Mouse (Mus musculus): ENCODE measurements around the gene Mansc4.

- TF ChIP-seq POLR2A (IDR thresholded peaks at IDR 0.05; ENCODE audit: insufficient read length, low read depth) (no peak), SRF (IDR thresholded peaks at IDR 0.05; ENCODE audit: control insufficient read depth, insufficient read length, low read depth) (no peak), CEBPB (IDR thresholded peaks at IDR 0.05; ENCODE audit: insufficient read depth, poor library complexity, severe bottlenecking) (no peak), TCF12 (IDR thresholded peaks at IDR 0.05; ENCODE audit: insufficient read depth, poor library complexity, severe bottlenecking) (no peak), USF1 (IDR thresholded peaks at IDR 0.05; ENCODE audit: low read depth) (no peak), MYOG (IDR thresholded peaks at IDR 0.05; ENCODE audit: control insufficient read depth in 1 of 3, insufficient read depth in 1 of 3, insufficient read length in 2 of 3, low read depth in 2 of 3) (no peak), MAX (IDR thresholded peaks at IDR 0.05; ENCODE audit: low read depth) (no peak), POLR2AphosphoS2 (IDR thresholded peaks at IDR 0.05; ENCODE audit: insufficient read length, low read depth) (no peak), E2F4 (IDR thresholded peaks at IDR 0.05; ENCODE audit: insufficient read depth) (no peak), REST (IDR thresholded peaks at IDR 0.05; ENCODE audit: insufficient read depth, insufficient read length) (no peak), MYOD1 (IDR thresholded peaks at IDR 0.05; ENCODE audit: control insufficient read depth in 1 of 3, insufficient read length in 2 of 3, low read depth in 2 of 3) (no peak)
These were observed at the start of gene Mansc4 for GRCm38 (mm10) chr6:147086594-147087225.

All from myocyte (in vitro differentiated cells).